Mouse (Mus musculus) liver, embryonic 14.5 days (tissue): ENCODE results near the gene Ccar1. TPM values are rescaled to one million over a fixed set of nuclear protein-coding genes. Genes with fewer than 3 reads are reported as not detected.

Source experiments
- ATAC-seq: fragments of 200-750 bp; cut with Nextera tagmentation; 2 replicates; pipeline ENCODE4 v1.8.0; 2017; ENCODE audit warnings: moderate number of reproducible peaks, mild to moderate bottlenecking, moderate library complexity; ENCODE audit not compliant: insufficient read depth
- DNase-seq, 3 experiments: peaks; one replicate each; pipeline ENCODE4 v3.0.0-alpha.2; 2012 to 2013; ENCODE audit warnings: low read depth in 3 of 3, low spot score in 3 of 3
- H3K27ac ChIP-seq: fragments of 300-500 bp; sonication (generic); 2 replicates; pipeline ENCODE4 v1.5.1; 2014; ENCODE audit warnings: moderate library complexity, mild to moderate bottlenecking, control low read depth, inconsistent platforms
- H3K27me3 ChIP-seq: fragments of 300-500 bp; sonication (generic); 2 replicates; pipeline ENCODE4 v1.6.1; 2014; ENCODE audit warnings: mild to moderate bottlenecking, low read length, moderate library complexity; ENCODE audit not compliant: control insufficient read depth, insufficient read depth
- H3K36me3 ChIP-seq: fragments of 300-500 bp; sonication (generic); replicated peaks from 2 replicates; pipeline ENCODE4 v1.6.1; 2014; ENCODE audit warnings: low read depth; ENCODE audit not compliant: control insufficient read depth, insufficient read depth
- H3K4me1 ChIP-seq, 2 experiments: fragments of 200-500 bp in 1 of 2; fragments of 300-500 bp in 1 of 2; sonication (generic) in 1 of 2; replicated peaks; 2 replicates each; pipeline ENCODE4 v1.6.1; 2012 to 2014; ENCODE audit warnings: antibody characterized with exemption in 1 of 2, inconsistent platforms in 1 of 2, low read length in 1 of 2; ENCODE audit not compliant: control insufficient read depth in 2 of 2, insufficient read depth in 2 of 2
- H3K4me2 ChIP-seq: fragments of 300-500 bp; sonication (generic); 2 replicates; pipeline ENCODE4 v1.6.1; 2014; ENCODE audit warnings: low read depth, mild to moderate bottlenecking, control low read depth, moderate library complexity
- H3K4me3 ChIP-seq, 2 experiments: fragments of 200-500 bp in 1 of 2; fragments of 300-500 bp in 1 of 2; sonication (generic) in 1 of 2; 2 replicates each; pipeline ENCODE4 v1.5.1; 2012 to 2014; ENCODE audit warnings: low read depth in 2 of 2, low read length in 2 of 2, mild to moderate bottlenecking in 2 of 2, control low read depth in 1 of 2, inconsistent platforms in 1 of 2, moderate library complexity in 1 of 2; ENCODE audit not compliant: insufficient read depth in 1 of 2
- H3K9ac ChIP-seq: fragments of 300-500 bp; sonication (generic); replicated peaks from 2 replicates; pipeline ENCODE4 v1.6.1; 2014; ENCODE audit warnings: mild to moderate bottlenecking, control low read depth, moderate library complexity
- H3K9me3 ChIP-seq: fragments of 300-500 bp; sonication (generic); 2 replicates; pipeline ENCODE4 v1.6.1; 2016; ENCODE audit warnings: low read length, mixed read lengths; ENCODE audit not compliant: control insufficient read depth
- CTCF ChIP-seq: IDR thresholded peaks from 2 replicates; pipeline ENCODE4 v1.5.1; 2016; ENCODE audit warnings: antibody characterized with exemption, low read depth, control low read depth
- EP300 ChIP-seq: IDR thresholded peaks from 2 replicates; pipeline ENCODE4 v1.6.1; 2016; ENCODE audit warnings: antibody characterized with exemption, low read depth
- WGBS: fragments of 180-500 bp; shearing (Covaris S2); extraction: QIAGEN DNeasy Blood & Tissue Kit; methylation state at CpG from one replicate; pipeline ENCODE4 v1.1.7; 2014; ENCODE audit not compliant: insufficient replicate concordance; 5-methylcytosine and 5-hydroxymethylcytosine counted together
- polyA plus RNA-seq, 2 experiments: library from polyadenylated mRNA; depleted of rRNA in 1 of 2; stranded (reverse) in 1 of 2; unstranded in 1 of 2; fragments of >200 nt; fragmentation: Nextera tagmentation in 1 of 2; extraction: Ambion mirVana in 1 of 2; gene quantifications; 2 replicates each; pipeline versions ENCODE4 v1.2.1 to v1.2.3; 2012 to 2014

Ccar1 gene
- polyA plus RNA-seq, 2 experiments = 26.0 to 44.9 TPM

GRCm38 (mm10) chr10:62824474-62824873 lies 32.4 kb upstream of the Ccar1 start:
- WGBS = 68% methylated on average over 8 of the region's 8 CpGs
- Histone ChIP-seq H3K9me3 (no peaks in the 10 kb centered on the region), H3K36me3 (no peaks in the 10 kb centered on the region), H3K4me1 (no peaks in the 10 kb centered on the region), H3K27me3 (no peaks in the 10 kb centered on the region), H3K27ac (no peak overlapping the region), H3K9ac (no peak overlapping the region), H3K4me2 (no peak overlapping the region), H3K4me3 (no peak overlapping the region)
- DNase-seq (no peak), ATAC-seq (no peak)
- no peak for TF ChIP-seq EP300

DNA sequence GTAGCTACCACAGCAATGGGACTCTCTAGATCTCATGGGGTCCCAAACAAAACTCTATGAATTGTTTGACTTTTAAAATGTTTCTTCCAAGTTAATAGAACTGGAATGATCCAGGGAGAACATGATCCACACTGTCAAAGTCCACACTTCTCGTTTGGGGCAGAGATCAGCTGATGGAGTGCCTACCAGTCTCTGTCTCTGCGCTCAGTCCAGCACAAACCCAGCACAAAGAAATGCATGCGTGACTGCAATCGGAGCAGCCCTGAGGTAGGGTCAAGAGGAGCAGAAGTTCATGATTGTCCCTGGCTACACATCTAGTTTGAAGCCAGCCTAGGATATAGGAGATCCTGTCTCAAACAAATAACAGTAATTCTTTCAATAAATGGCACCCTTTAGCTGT lies 31.3 kb upstream of the Ccar1 start:
- TF ChIP-seq EP300 (no peak), CTCF (no peak)
- H3K4me3 ChIP-seq = no peak overlapping the region
- no peaks in the 10 kb centered on the region for H3K4me1 ChIP-seq
- no peaks in the 10 kb centered on the region for H3K27me3 ChIP-seq
- no peaks in the 10 kb centered on the region for H3K9me3 ChIP-seq
- no peak overlapping the region for H3K27ac ChIP-seq
- no peak overlapping the region for H3K4me2 ChIP-seq
- no peaks in the 10 kb centered on the region for H3K36me3 ChIP-seq
- H3K9ac ChIP-seq = no peak overlapping the region
- DNase-seq = no peak
- no peak for ATAC-seq
- WGBS = 69% methylated on average over 4 of the region's 4 CpGs

- no peak for DNase-seq
- no peak for ATAC-seq
- H3K36me3 ChIP-seq = no peaks in the 10 kb centered on the region
- H3K4me2 ChIP-seq = no peak overlapping the region
- no peaks in the 10 kb centered on the region for H3K4me1 ChIP-seq
- WGBS = 49% methylated on average over 4 of the region's 4 CpGs
- H3K9ac ChIP-seq = no peak overlapping the region
- H3K27ac ChIP-seq = no peak overlapping the region
- no peaks in the 10 kb centered on the region for H3K9me3 ChIP-seq
- no peaks in the 10 kb centered on the region for H3K27me3 ChIP-seq
- no peak for TF ChIP-seq CTCF
- TF ChIP-seq EP300 = no peak
- no peak overlapping the region for H3K4me3 ChIP-seq
Observed at GRCm38 (mm10) chr10:62810010-62810409, 17.9 kb upstream of the Ccar1 start.

- H3K4me2 ChIP-seq = no peak overlapping the region
- no peaks in the 10 kb centered on the region for H3K27me3 ChIP-seq
- H3K27ac ChIP-seq = no peak overlapping the region
- no peaks in the 10 kb centered on the region for H3K36me3 ChIP-seq
- H3K4me3 ChIP-seq = no peak overlapping the region
- H3K9ac ChIP-seq = no peak overlapping the region
- H3K9me3 ChIP-seq = no peaks in the 10 kb centered on the region
- ATAC-seq (no peak), DNase-seq (no peak)
- TF ChIP-seq EP300 (no peak), CTCF (no peak)
- 77% methylated on average over 2 of the region's 2 CpGs for WGBS
- no peaks in the 10 kb centered on the region for H3K4me1 ChIP-seq
Observed at GRCm38 (mm10) chr10:62808766-62809165, 16.7 kb upstream of the Ccar1 start.

DNA sequence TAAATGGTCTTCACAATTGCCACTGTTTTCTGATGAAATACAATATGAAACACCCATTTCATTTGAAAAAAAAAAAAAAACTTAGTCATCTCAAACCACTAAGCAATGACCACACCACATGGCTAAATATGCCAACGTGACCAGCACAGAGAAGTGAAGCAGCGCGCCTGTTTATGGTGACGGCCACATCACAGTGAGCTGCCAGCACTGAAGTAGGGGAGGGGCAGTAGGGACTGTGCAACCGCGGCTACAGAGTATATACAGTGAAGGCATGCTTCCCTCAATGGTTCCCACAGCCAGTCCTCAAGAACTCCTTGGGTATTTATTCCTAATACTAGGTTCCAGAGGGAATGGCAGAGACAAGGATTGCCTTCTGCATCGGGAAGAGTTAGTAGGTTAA lies 16.2 kb upstream of the Ccar1 start:
- no peaks in the 10 kb centered on the region for H3K9me3 ChIP-seq
- DNase-seq (no peak), ATAC-seq (no peak)
- H3K36me3 ChIP-seq = no peaks in the 10 kb centered on the region
- no peak overlapping the region for H3K4me3 ChIP-seq
- WGBS = 67% methylated on average over 7 of the region's 7 CpGs
- no peak overlapping the region for H3K27ac ChIP-seq
- H3K9ac ChIP-seq = no peak overlapping the region
- H3K4me2 ChIP-seq = no peak overlapping the region
- TF ChIP-seq CTCF = no peak
- TF ChIP-seq EP300 = no peak
- H3K4me1 ChIP-seq = no peaks in the 10 kb centered on the region
- H3K27me3 ChIP-seq = no peaks in the 10 kb centered on the region

DNA sequence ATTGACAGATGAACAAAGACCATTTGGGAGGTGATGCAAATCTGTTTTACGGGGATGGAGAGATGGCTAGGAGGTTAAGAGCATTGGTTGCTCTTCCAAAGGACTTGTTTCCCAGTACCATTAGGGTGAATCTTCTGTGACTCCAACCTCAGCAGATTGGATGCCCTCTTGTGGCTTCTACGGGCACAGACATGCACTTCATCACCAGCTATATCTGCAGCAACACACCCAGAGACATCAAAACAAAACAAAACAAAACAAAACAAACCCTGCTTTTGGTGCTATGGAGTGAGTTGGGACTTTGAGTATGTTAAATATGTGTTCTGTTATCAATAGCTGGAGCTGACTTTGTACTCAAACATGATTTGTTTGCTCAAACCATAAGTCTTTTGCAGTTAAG lies 12.0 kb upstream of the Ccar1 start:
- ATAC-seq = no peak
- Histone ChIP-seq H3K27me3 (no peaks in the 10 kb centered on the region), H3K4me1 (no peaks in the 10 kb centered on the region), H3K4me3 (no peak overlapping the region), H3K27ac (no peak overlapping the region), H3K4me2 (no peak overlapping the region), H3K36me3 (no peaks in the 10 kb centered on the region), H3K9ac (no peak overlapping the region), H3K9me3 (no peaks in the 10 kb centered on the region)
- peak; percentile 48 for TF ChIP-seq CTCF
- TF ChIP-seq EP300 = no peak
- 59% methylated on average over 2 of the region's 2 CpGs for WGBS
- peak in 2 of 3 experiments; percentile 4 for DNase-seq
